ENCODE assay signal across 9 mouse cellular contexts in genomic region chr10:62110504-62111206, GRCm38 (mm10). TPM values are rescaled to one million over a fixed set of nuclear protein-coding genes. Genes with fewer than 3 reads are reported as not detected.
A peak's percentile ranks its signal among the peaks of the same experiment; 100 is the strongest.
DNase-seq lines count a peak whose midpoint lies in the region; ATAC-seq lines count a peak whose summit lies in the region.
"Had no signal": no experiment of that assay in that cellular context is flagged by ENCODE, and none has a peak within 500 bp of the region (broad histone marks: within the 10 kb centered on the region; RNA-seq: fewer than 3 reads in every experiment).

No protein-coding gene starts in this region.

- peaks cover 17% of the 10 kb centered on the region for H3K4me1 ChIP-seq in hindbrain, embryonic 12.5 days
- no peaks in the 10 kb centered on the region for H3K4me1 ChIP-seq in lung, embryonic 16.5 days (replicated peaks; ENCODE audit: control insufficient read depth, insufficient read depth, low read length)

- no peaks in the 10 kb centered on the region for H3K36me3 ChIP-seq in hindbrain, embryonic 12.5 days
- H3K36me3 ChIP-seq in lung, embryonic 16.5 days (ENCODE audit: control insufficient read depth, insufficient read depth, low read length) = no peaks in the 10 kb centered on the region

- H3K9ac ChIP-seq in hindbrain, embryonic 12.5 days = peak overlapping the region; percentile 81
- peak overlapping the region; percentile 76 for H3K9ac ChIP-seq in lung, embryonic 16.5 days (ENCODE audit: low read length)

- no peaks in the 10 kb centered on the region for H3K9me3 ChIP-seq in hindbrain, embryonic 12.5 days (replicated peaks)
- H3K9me3 ChIP-seq in lung, embryonic 16.5 days (ENCODE audit: control insufficient read depth, low read length) = no peaks in the 10 kb centered on the region

- H3K4me2 ChIP-seq in hindbrain, embryonic 12.5 days (replicated peaks) = peak overlapping the region; percentile 71
- H3K4me2 ChIP-seq in lung, embryonic 16.5 days (ENCODE audit: low read depth, low read length) = peak overlapping the region; percentile 92

- peak overlapping the region; percentile 64 for H3K4me3 ChIP-seq in hindbrain, embryonic 12.5 days
- peak overlapping the region; percentile 63 for H3K4me3 ChIP-seq in lung, embryonic 16.5 days (ENCODE audit: low read length)

- H3K27ac ChIP-seq in hindbrain, embryonic 12.5 days = no peak overlapping the region
- H3K27ac ChIP-seq in lung, embryonic 16.5 days (ENCODE audit: low read length) = no peak overlapping the region

- ATAC-seq in hindbrain, embryonic 12.5 days (ENCODE audit: low FRiP score) = peak; percentile 71
- peak; percentile 87 for ATAC-seq in lung, embryonic 16.5 days (ENCODE audit: low read depth)

- peaks cover 56% of the 10 kb centered on the region for H3K27me3 ChIP-seq in hindbrain, embryonic 12.5 days
- H3K27me3 ChIP-seq in lung, embryonic 16.5 days (ENCODE audit: control insufficient read depth, insufficient read depth, low read depth, low read length) = peaks cover 15% of the 10 kb centered on the region

- DNase-seq in MEL-GATA-1-ER (ENCODE audit: extremely low read depth, low read depth) = peak; percentile 24
- peak; percentile 98 for DNase-seq in cerebellum, postnatal 25 days
- DNase-seq in frontal cortex, postnatal 14 days (ENCODE audit: low spot score in 2 of 2) = peak; percentile 68 to 85
- DNase-seq in layer of hippocampus, postnatal 10 days (ENCODE audit: low spot score in 2 of 2) = peak; percentile 91 to 94
- peak; percentile 81 for DNase-seq in ovary, postnatal 14 days (ENCODE audit: low spot score)
- DNase-seq in thymus, postnatal 0 days (ENCODE audit: low spot score) = peak; percentile 70

- under 1% methylated on average over 57 of the region's 57 CpGs for WGBS in hindbrain, embryonic 12.5 days
- WGBS in lung, embryonic 16.5 days = 1% methylated on average over 57 of the region's 57 CpGs

RNA-seq across cellular contexts. Expression of gene Neurog3, which starts 22.2 kb away (rescaled TPM):
- polyA plus RNA-seq in hindbrain, embryonic 12.5 days (2016; fragmentation: Nextera tagmentation; extraction: Ambion mirVana) = 0.70 and 0.83 TPM in 2 replicates
- total RNA-seq in layer of hippocampus, postnatal 10 days (2021) = not detected
- not detected in 2 replicates for polyA plus RNA-seq in lung, embryonic 16.5 days (2015; fragmentation: Nextera tagmentation; extraction: Ambion mirVana)
- polyA plus RNA-seq in thymus, postnatal 0 days (2015; fragmentation: Nextera tagmentation; extraction: Ambion mirVana) = not detected in 2 replicates
- polyA plus RNA-seq: gonadal fat pad, adult 2 months had no signal

RNA-seq across cellular contexts. Expression of gene Fam241b, which starts 33.1 kb away (rescaled TPM):
- 47.5 and 50.0 TPM in 2 replicates for polyA plus RNA-seq in hindbrain, embryonic 12.5 days (2016; fragmentation: Nextera tagmentation; extraction: Ambion mirVana)
- 10 to 100 TPM; 49.1 to 55.5 TPM for total RNA-seq in layer of hippocampus, postnatal 10 days (2021)
- polyA plus RNA-seq in lung, embryonic 16.5 days (2015; fragmentation: Nextera tagmentation; extraction: Ambion mirVana) = 16.2 and 18.4 TPM in 2 replicates
- polyA plus RNA-seq in thymus, postnatal 0 days (2015; fragmentation: Nextera tagmentation; extraction: Ambion mirVana) = 10.5 and 12.6 TPM in 2 replicates

Comparison
In these comparisons a context has a peak if more than half of its experiments do, and no peak if none do; other contexts are left out.
1. DNase-seq: peak in every context shown above with its lines; median percentile 98 in cerebellum, postnatal 25 days; 92 in layer of hippocampus, postnatal 10 days; 81 in ovary, postnatal 14 days; 76 in frontal cortex, postnatal 14 days; 70 in thymus, postnatal 0 days; 24 in MEL-GATA-1-ER.